8 mouse cellular contexts compared by ENCODE assay signal in the genomic region with DNA sequence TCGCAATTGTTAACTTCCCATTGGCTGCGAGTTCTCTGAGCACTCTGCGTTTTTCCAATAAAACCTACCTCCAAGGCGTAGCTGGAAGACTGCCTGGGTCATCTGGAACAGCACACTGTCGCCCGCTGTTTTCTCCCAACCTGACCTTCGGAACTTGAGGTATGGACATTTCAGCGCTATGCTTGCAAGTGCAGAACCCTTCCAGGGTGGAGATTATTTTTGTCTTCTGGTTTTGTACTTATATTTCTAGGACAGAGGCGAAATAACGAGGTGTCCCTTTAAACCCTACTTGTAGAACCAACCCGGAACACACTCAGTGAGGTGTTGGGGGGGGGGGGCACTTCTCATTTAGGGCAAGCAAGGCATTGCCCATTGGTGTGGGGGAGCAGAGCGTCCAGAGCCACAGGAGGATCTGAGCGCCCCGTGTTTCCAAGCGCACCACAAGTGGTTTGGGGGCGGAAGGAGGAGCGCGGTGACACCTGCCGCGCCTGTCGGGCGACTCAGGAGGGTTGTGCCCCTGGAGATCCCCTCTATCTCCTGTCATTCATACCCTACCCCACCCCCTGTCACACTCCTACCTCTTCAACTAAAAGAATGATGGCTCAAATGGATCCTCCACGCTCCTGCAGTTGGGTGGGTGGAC. TPM values are rescaled to one million over a fixed set of nuclear protein-coding genes. Genes with fewer than 3 reads are reported as not detected.
A peak's percentile ranks its signal among the peaks of the same experiment; 100 is the strongest.
DNase-seq lines count a peak whose midpoint lies in the region; ATAC-seq and TF ChIP-seq lines count a peak whose summit lies in the region.

Gene Thrb, plus strand, starts transcription at position 576 of the 643 bp plus-strand sequence.

- no peaks in the 10 kb centered on the region for H3K79me2 ChIP-seq in myocyte (ENCODE audit: control insufficient read depth, insufficient read depth)

- H3K4me2 ChIP-seq in forebrain, embryonic 11.5 days (ENCODE audit: low read depth, low read length, severe bottlenecking): peak within 1 kb of the TSS; percentile 82
- peak within 1 kb of the TSS; percentile 86 for H3K4me2 ChIP-seq in heart, postnatal 0 days (ENCODE audit: low read depth, low read length)
- H3K4me2 ChIP-seq in liver, embryonic 12.5 days: peak within 1 kb of the TSS; percentile 76
- peak within 1 kb of the TSS; percentile 48 for H3K4me2 ChIP-seq in myocyte (ENCODE audit: low read depth)

- no peak within 1 kb of the TSS for H3K27ac ChIP-seq in ES-E14 (ENCODE audit: insufficient read depth, low read depth, low read length, poor library complexity, severe bottlenecking)
- no peak within 1 kb of the TSS for H3K27ac ChIP-seq in forebrain, embryonic 11.5 days (ENCODE audit: low read depth, low read length)
- H3K27ac ChIP-seq in heart, postnatal 0 days (ENCODE audit: low read depth): 0 out of 2 replicates have a peak within 1 kb of the TSS, but pooled peaks have one; percentile 8
- H3K27ac ChIP-seq in liver, embryonic 12.5 days: no peak within 1 kb of the TSS

- TF ChIP-seq POLR2A in myocyte (IDR thresholded peaks at IDR 0.05; ENCODE audit: insufficient read length, low read depth): no peak

- no peak for TF ChIP-seq EP300 in heart, postnatal 0 days (IDR thresholded peaks at IDR 0.05; ENCODE audit: low read depth)

- H3K36me3 ChIP-seq in ES-E14 (ENCODE audit: control insufficient read depth, insufficient read depth, low read length, poor library complexity, severe bottlenecking) (no peaks in the 10 kb centered on the region), myocyte (ENCODE audit: control insufficient read depth, insufficient read depth) (no peaks in the 10 kb centered on the region)
- H3K36me3 ChIP-seq in forebrain, embryonic 11.5 days (ENCODE audit: control insufficient read depth, insufficient read depth, low read length): no peaks in the 10 kb centered on the region
- no peaks in the 10 kb centered on the region for H3K36me3 ChIP-seq in heart, postnatal 0 days (replicated peaks; ENCODE audit: control insufficient read depth, insufficient read depth, low read length)
- H3K36me3 ChIP-seq in liver, embryonic 12.5 days: no peaks in the 10 kb centered on the region

- H3K4me3 ChIP-seq in ES-E14 (ENCODE audit: insufficient read depth in 1 of 2, low read depth in 1 of 2, low read length in 2 of 2, poor library complexity in 1 of 2, severe bottlenecking in 1 of 2): peak within 1 kb of the TSS; percentile 77 to 82
- H3K4me3 ChIP-seq in forebrain, embryonic 11.5 days (ENCODE audit: low read depth, low read length): peak within 1 kb of the TSS; percentile 53
- peak within 1 kb of the TSS; percentile 68 for H3K4me3 ChIP-seq in heart, postnatal 0 days (ENCODE audit: low read depth, low read length)
- H3K4me3 ChIP-seq in liver, embryonic 12.5 days: peak within 1 kb of the TSS; percentile 58
- no peak within 1 kb of the TSS for H3K4me3 ChIP-seq in myocyte

- peak within 1 kb of the TSS; percentile 69 for H3K9ac ChIP-seq in ES-E14 (ENCODE audit: insufficient read depth, low read depth, low read length, poor library complexity, severe bottlenecking)
- peak within 1 kb of the TSS; percentile 51 for H3K9ac ChIP-seq in forebrain, embryonic 11.5 days (ENCODE audit: low read length)
- peak within 1 kb of the TSS; percentile 54 for H3K9ac ChIP-seq in heart, postnatal 0 days (replicated peaks; ENCODE audit: low read depth, low read length)
- H3K9ac ChIP-seq in liver, embryonic 12.5 days: peak within 1 kb of the TSS; percentile 52

- in situ Hi-C loops in ES-E14 (cut with MboI; ENCODE audit: low sequenced_read_pairs in 2 of 2, unreplicated experiment in 2 of 2): no loop called here

- H3K9me3 ChIP-seq in ES-E14 (ENCODE audit: control insufficient read depth, insufficient read depth, low read depth, low read length): no peaks in the 10 kb centered on the region
- H3K9me3 ChIP-seq in forebrain, embryonic 11.5 days (ENCODE audit: control insufficient read depth, low read length): no peaks in the 10 kb centered on the region
- no peaks in the 10 kb centered on the region for H3K9me3 ChIP-seq in heart, postnatal 0 days (replicated peaks; ENCODE audit: control insufficient read depth, low read length)
- no peaks in the 10 kb centered on the region for H3K9me3 ChIP-seq in liver, embryonic 12.5 days (replicated peaks)

- H3K4me1 ChIP-seq in ES-E14 (ENCODE audit: control insufficient read depth in 2 of 2, insufficient read depth in 2 of 2, low read length in 2 of 2, poor library complexity in 1 of 2): no peaks in the 10 kb centered on the region
- peaks cover 4% of the 10 kb centered on the region; the same call in 1 of the 2 replicates for H3K4me1 ChIP-seq in forebrain, embryonic 11.5 days (replicated peaks; ENCODE audit: control insufficient read depth, insufficient read depth, low read length)
- 0 out of 2 replicates have a peak, but pooled peaks cover 5% of the 10 kb centered on the region for H3K4me1 ChIP-seq in heart, postnatal 0 days (ENCODE audit: control insufficient read depth, insufficient read depth)
- no peaks in the 10 kb centered on the region for H3K4me1 ChIP-seq in liver, embryonic 12.5 days

- 2% methylated on average over 23 of the region's 23 CpGs for WGBS in forebrain, embryonic 11.5 days
- WGBS in heart, postnatal 0 days: under 1% methylated on average over 23 of the region's 23 CpGs
- under 1% methylated on average over 22 of the region's 23 CpGs for WGBS in liver, embryonic 12.5 days (ENCODE audit: insufficient replicate concordance)

- peak; percentile 3 for ATAC-seq in forebrain, embryonic 11.5 days (replicated peaks; ENCODE audit: low FRiP score)
- ATAC-seq in heart, postnatal 0 days (ENCODE audit: insufficient read depth, low read depth): no peak
- ATAC-seq in liver, embryonic 12.5 days: peak; percentile 32

- H3K27me3 ChIP-seq in forebrain, embryonic 11.5 days (ENCODE audit: control insufficient read depth, insufficient read depth, low read length): peaks cover 18% of the 10 kb centered on the region
- peaks cover 23% of the 10 kb centered on the region for H3K27me3 ChIP-seq in heart, postnatal 0 days (ENCODE audit: control insufficient read depth, insufficient read depth, low read length)
- H3K27me3 ChIP-seq in liver, embryonic 12.5 days (replicated peaks): peaks cover 53% of the 10 kb centered on the region
- H3K27me3 ChIP-seq in myocyte (ENCODE audit: control insufficient read depth, insufficient read depth, insufficient read length): peaks cover 20% of the 10 kb centered on the region

- no peak for TF ChIP-seq CTCF in heart, postnatal 0 days (IDR thresholded peaks at IDR 0.05; ENCODE audit: low read depth)

- DNase-seq in ES-E14 (ENCODE audit: low read depth, low spot score): no peak
- peak; percentile 44 to 45 for DNase-seq in adrenal gland, postnatal 36 days
- DNase-seq in forebrain, embryonic 11.5 days (ENCODE audit: low spot score): no peak
- DNase-seq in heart, postnatal 0 days (ENCODE audit: low spot score): no peak
- DNase-seq in kidney, postnatal 10 days: peak; percentile 44
- DNase-seq in yolk sac, embryonic 10.5 days (ENCODE audit: low spot score): peak; percentile 6

- no peak within 1 kb of the TSS for H3ac ChIP-seq in myocyte (ENCODE audit: control insufficient read depth, insufficient read length)

TF ChIP-seq in ES-E14, 5 proteins besides CTCF, POLR2A, EP300 and RAD21:
- no peak for TF ChIP-seq CHD2 (IDR thresholded peaks at IDR 0.05; ENCODE audit: low read depth, low read length)
- TF ChIP-seq ZC3H11A (IDR thresholded peaks at IDR 0.05; ENCODE audit: borderline replicate concordance, low read depth, low read length): no peak
- no peak for TF ChIP-seq ZNF384 (IDR thresholded peaks at IDR 0.05; ENCODE audit: low read depth, low read length)
- no peak for TF ChIP-seq MAFK (IDR thresholded peaks at IDR 0.05; ENCODE audit: insufficient read depth, low read depth, low read length)
- no peak for TF ChIP-seq HCFC1 (IDR thresholded peaks at IDR 0.05; ENCODE audit: borderline replicate concordance, insufficient read depth, low read length)

TF ChIP-seq in myocyte, 11 proteins besides CTCF, POLR2A, EP300 and RAD21:
- TF ChIP-seq E2F4 (IDR thresholded peaks at IDR 0.05; ENCODE audit: insufficient read depth): no peak

RNA-seq across cellular contexts. Expression of gene Thrb, which starts in this region (rescaled TPM):
- 0.42 and 0.76 TPM in 2 replicates for total RNA-seq in ES-E14 (2012; rRNA removed)
- 100 to 1,000 TPM in 1 of 2 experiments, 10 to 100 TPM in 1; 26.5 to 102 TPM for total RNA-seq in adrenal gland, postnatal 36 days (2021)
- 0.32 and 0.79 TPM in 2 replicates for polyA plus RNA-seq in forebrain, embryonic 11.5 days (2014; fragmentation: Nextera tagmentation; extraction: Ambion mirVana)
- 1.0 and 1.4 TPM in 2 replicates for total RNA-seq in heart, postnatal 0 days (2014; rRNA removed; ENCODE audit: low replicate concordance)
- 0.90 and 1.2 TPM in 2 replicates for polyA plus RNA-seq in heart, postnatal 0 days (2015; fragmentation: Nextera tagmentation; extraction: Ambion mirVana)
- 1.5 and 1.9 TPM in 2 replicates for polyA plus RNA-seq in liver, embryonic 12.5 days (2016; fragmentation: Nextera tagmentation; extraction: Ambion mirVana)
- polyA plus RNA-seq in myocyte (2012; fragmentation: generic; extraction: Trizol): 0.05 TPM

Comparison
In these comparisons a context has a peak if more than half of its experiments do, and no peak if none do; other contexts are left out.
1. RNA of gene Thrb (total RNA-seq): 26.5 to 102 TPM in adrenal gland, postnatal 36 days; 1.0 to 1.4 TPM in heart, postnatal 0 days and 0.42 to 0.76 TPM in ES-E14; every median in the first group is over 10 times any median in the second.
2. Peak in ATAC-seq, H3K4me3 ChIP-seq, H3K9ac ChIP-seq and H3K4me2 ChIP-seq in forebrain, embryonic 11.5 days; RNA of the gene not detected or under 1 TPM.
3. DNase-seq: peak in adrenal gland, postnatal 36 days (2 of 2), kidney, postnatal 10 days (single experiment) and yolk sac, embryonic 10.5 days (single experiment); none in ES-E14 (single experiment), forebrain, embryonic 11.5 days (single experiment) and heart, postnatal 0 days (single experiment).
4. Peak in every context shown above with its lines, with median percentiles within 50 percentile points of each other: H3K9ac ChIP-seq and H3K4me2 ChIP-seq.